Mouse (Mus musculus) 416B (cell line): ENCODE data around the gene Nr3c2.

Experiments
- DNase-seq: peaks from one replicate; pipeline ENCODE4 v3.0.0; 2011; ENCODE audit warnings: low read depth

Gene Nr3c2

DNA sequence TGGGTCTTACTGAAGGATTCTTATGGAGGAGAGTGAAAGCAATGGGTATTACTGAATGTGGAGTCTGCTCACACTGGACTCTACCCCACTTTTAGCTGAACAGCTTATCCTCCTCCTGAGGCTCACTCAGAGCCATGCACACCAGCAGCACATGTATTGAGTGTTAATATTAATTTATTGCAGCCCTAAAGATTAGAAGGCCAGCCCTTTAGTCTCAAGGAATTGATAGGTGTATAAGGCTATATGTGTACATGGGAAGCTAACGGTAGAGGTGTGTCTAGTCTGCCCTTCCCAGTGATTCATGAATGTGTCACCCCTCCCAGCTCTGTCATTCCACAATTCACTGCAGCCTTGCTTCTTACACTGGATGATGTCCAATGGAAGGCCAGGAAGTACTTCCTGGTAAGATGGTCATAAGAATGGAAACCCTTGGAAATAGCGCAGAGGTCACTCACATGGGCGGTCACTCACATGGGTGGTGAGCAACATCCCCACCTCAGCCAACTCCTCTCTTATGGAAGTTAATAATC, 156.3 kb downstream of the Nr3c2 start:
- DNase-seq = no peak

DNA sequence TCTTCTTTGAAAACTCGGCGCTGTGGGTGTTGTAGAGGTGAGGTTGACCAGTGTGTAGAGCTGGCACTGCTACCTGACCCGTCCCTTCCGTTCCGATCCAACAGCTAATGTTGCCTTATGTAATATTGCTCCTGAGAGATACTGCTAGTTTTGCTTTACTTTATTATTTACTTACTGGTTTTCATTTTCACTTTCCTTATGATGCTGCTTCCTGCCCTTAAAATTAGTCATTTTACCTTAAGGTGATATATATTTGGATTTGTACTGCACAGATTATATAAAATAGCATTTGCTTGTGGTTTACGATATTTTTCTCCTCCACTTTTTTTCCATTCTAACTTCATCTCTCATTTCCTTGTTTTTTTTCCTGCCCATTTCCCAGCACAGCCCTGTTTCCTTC, 157.6 kb downstream of the Nr3c2 start:
- no peak for DNase-seq

DNA sequence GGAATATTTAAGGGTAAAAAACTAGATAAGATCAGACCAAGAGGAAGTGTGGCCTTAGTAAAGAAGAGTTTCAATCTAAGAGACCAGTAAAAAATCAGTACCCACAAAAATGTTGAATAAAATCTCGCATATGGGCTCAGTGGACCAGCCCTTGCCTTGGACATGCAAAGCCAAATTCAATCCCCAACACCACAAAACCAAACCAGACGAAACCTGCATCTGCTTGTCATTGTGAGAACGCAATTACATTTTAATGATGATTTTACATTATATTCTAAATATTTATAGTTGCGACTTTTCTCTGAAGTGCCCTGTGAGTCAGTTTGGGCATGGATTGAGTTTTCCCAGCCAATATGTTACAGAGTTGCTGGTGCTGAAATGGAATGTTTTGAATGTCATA, 183.4 kb downstream of the Nr3c2 start:
- no peak for DNase-seq

DNA sequence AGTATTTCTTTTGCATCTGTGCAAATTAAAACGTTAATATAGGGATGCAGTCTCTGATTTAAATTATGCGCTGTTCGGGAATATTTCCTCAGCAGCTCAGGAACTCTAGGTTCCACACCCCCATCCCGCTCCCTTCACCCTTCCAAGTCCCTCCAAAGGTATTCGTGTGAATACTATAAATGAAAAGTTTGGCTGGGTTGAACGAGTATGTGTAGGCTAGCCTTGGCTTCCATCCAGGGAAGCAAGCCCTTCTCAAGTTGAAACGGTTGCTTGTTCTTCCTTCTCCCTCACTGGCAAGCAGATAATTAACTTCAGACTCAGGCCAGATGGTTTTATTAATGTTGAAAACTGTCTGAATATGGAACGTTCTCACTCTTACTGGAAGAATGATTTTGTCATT, 186.8 kb downstream of the Nr3c2 start:
- DNase-seq = no peak

DNA sequence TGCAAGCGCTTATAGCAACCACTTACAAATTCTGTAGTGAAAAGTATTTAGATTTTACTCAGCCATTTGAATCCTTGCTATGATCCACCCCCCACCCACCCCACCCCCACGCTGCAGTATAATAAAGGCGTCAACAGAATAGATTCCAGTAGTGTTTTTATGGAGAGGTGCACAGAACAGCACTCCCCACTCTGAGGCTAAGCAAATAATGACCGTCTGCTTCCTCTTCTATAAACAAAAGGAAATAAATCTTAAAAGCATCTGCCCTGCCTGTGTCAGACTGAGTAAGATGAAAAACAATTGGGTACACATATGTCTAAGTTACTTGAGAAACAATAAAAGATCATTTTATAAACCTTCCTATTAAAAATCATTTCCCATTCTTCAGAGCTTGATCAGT, 197.5 kb downstream of the Nr3c2 start:
- DNase-seq = no peak

DNA sequence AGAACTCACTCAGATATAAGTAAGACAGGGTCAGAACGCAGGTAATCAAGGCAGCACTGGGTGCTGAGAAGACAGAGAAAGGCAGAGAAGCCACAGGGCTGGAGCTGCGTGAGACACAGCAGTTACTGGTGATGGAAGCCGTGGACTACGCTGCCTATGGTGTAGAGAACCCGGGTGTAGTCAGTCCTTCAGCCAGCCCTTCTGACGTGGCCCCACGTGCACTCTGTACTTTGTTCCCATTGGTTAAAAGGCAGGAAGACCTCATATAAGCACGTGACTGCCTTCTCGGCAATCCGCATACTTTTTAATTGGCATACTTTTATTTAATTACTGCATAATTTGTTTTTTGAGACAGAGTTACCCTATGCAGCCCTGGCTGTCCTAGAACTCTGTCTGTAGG, 198.9 kb downstream of the Nr3c2 start:
- DNase-seq = no peak

DNA sequence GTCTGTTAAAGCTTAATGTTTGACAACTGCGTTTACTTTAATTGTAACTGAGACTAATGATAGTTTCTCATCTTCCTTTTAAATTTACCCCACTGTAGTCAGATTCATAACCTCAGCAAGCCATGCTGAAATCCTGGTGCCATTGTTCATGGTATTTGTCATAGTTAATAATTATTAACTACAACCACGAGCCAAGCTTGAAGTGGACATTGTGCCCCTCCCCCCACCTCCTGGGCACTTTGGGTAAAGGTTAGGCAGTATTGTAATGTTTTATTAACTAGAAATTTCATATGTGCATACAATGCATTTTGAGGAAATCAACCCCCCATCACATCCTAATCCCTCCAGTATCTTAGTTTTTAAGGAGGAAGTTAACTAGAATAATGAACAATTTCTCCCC, 201.1 kb downstream of the Nr3c2 start:
- no peak for DNase-seq

DNA sequence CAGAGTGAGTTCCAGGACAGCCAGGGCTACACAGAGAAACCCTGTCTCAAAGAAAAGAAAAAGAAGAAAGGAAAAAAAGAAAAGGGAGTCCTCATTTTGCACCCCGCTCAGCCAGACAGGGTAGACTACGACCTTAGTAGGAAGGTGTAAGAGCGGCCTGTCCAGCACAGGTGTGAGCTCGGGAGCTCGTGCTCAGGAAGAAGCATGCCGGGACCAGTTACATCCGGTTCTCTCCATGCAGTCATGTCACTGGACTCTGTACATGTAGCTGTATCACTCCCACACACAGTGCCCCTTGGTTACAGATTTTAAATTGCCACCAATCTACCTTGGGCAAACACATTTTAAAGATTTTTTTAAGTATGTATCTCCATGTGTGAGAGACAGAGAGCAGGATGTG, 203.6 kb downstream of the Nr3c2 start:
- DNase-seq = no peak

DNA sequence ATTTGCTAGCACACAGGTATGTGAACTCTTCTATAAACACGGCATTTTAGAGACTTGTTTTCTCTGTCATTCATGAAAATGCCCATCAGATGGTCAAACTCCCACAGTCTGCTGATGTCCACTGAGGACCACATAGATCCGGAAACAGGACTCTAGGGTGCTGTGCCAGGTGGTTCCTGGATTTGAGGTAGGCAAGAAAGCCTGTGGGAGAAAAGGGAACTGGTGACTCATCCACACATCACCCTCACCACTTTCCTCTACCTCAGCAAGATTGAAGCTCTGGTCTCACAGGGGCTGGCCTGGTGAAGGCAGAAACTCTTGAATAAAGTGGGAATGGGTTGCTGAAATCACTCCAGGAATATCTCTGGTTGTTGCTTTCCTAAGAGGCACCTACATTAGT, 213.5 kb downstream of the Nr3c2 start:
- peak; percentile 82 for DNase-seq

DNA sequence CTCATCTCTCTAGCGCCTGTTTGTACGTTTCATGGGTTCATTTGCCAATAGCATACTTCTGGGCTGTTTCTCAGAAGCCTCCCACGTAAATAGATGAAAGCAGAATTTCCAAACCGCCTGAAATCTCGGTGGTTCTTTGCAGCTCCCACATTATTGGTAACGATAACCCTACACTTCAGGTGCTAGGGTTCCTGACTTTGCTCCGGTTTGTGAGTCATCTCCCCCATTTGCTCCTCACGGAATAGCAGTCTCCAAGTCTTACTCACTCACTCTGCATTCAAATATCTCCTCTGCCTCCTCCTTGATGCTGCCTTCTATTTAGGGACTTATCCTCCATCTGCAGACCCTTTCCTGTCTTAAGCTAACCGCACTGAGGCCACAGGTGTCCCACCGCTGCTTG, 215.5 kb downstream of the Nr3c2 start:
- DNase-seq = no peak

DNA sequence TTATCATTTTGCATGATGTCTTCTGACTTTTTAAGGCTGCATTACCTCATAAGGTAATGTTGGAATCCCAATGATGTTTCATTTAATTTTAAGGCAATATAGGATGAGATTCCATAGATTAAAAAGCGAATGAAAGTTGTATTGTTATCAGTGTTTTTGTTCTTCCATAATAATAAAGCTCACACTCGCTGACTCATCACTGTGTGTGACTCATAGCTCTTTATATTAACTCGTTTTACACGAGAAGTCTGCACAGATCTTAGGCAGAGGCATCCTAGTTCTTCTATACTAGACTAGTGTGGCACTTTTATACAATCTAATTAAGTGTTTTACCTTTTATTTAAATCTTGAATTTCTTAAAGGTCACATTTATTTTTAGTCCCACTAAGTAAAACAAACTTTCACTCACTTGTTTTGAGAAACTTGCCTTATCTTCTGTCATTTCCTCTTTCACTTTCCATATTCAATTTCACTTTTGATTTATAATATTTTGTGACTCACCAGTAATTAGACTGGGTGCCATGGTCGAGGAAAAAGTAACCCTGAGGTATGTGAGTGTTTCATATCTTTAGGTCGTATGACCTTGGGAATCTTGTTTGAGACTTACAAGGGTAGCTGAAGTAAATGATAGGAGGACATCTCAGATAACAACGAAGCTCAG, 217.3 kb downstream of the Nr3c2 start:
- peak; percentile 60 for DNase-seq

DNA sequence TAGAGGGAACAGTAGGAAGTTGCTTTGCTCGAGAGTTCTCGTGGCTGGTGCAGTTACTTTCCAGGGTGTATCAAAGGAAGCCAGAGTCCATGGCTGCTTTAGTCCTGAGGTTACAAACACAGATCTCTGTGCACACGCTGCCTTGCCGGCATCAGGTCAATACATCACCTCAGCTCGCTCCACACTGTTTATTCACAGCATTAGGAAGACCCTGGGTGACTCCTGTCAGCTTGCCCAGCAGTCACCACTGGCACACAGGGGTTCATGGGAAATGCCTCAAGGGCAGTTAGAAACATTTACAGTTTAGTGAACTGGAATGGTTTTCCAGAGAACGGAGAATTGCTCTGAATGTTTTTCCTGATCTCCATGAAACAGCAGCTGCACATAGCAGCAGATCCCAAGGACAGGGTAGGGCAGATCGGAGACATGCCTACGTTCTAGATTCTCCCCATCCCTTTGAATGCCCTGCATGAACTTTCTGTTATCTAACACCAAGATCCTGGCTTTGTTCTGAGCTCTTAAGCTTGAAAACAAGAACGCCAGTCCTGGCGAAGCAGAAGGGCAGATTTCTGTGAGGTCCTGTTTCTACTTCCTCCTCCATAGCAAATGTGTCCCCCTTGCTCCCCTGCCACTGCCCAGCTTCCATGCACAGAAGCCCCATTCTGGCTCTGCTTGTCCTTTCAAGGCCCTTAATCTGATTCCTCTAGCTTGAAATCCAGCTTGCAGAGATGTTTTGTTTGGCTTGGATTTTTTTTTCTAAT, 221.7 kb downstream of the Nr3c2 start:
- no peak for DNase-seq

DNA sequence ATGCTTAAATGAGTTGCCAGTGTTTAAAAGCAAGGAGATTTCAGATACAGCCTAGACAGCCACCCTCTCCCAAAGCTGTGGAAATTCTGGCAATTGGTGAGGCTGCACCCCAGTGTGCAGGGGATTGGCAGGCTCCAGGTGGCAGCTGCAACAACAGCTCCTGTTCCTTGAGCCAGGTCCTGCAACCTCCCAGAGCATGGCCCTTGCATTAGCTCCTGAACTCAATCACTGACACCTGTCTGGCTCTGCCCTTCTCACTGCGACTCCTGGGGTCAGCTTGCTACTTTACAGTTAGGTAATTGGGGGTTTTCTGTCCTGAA, 222.3 kb downstream of the Nr3c2 start:
- DNase-seq = no peak

DNA sequence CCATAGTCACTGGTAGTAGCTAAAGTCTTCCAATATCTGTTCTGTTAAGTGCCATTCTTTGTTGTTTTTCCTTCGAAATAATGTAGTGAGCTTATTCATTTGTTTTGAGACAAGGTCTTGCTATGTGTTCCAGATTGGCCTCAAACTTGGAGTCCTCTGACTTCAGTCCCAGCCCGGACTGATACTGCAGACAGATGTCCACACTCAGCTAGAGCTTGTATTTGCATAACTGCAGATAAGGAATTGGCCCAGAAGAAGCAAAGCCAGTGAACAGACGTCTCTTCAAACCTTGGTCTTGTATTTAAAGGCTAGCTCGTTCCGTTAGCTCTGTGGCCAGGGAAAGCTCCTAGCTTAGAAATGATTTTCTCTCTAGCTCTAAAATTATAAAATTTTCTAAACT, 223.1 kb downstream of the Nr3c2 start:
- no peak for DNase-seq

DNA sequence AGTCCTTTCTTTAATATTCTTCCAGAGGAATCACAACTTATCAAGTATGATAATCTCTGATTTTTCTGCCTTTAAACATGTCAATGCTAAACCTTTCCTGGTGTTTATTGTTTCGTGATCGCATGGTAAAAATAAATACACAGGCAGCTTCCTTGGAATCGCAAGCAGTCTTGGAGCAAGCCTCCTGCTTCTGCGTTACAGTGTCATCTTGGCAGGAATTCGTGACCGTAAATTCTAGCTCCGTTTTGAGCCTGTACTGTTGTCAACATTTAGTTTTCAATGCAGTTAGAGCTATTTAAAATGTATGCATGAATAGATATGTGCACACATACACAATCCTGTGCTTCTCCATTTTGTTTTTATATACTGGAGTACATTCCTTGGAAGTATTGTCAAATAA, 226.5 kb downstream of the Nr3c2 start:
- DNase-seq = no peak

DNA sequence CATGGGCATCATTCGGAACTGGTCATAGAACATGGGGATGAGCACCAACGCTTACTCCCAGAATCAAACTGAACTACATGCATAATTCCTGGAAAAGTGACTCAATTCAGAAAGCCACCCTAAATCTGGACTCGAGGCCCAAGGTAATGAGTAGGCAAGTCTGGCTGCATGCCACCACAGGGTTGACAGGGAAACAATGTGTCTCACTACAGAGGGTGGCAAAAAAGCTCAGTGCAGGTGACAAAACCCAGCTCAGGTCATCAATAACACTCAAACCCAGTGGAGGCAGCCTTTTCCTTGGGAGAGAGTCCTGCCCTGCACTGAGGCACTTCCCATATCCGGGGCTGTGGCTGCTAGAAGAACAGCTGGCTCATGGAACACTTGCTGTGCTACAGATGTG, 228.8 kb downstream of the Nr3c2 start:
- no peak for DNase-seq

DNA sequence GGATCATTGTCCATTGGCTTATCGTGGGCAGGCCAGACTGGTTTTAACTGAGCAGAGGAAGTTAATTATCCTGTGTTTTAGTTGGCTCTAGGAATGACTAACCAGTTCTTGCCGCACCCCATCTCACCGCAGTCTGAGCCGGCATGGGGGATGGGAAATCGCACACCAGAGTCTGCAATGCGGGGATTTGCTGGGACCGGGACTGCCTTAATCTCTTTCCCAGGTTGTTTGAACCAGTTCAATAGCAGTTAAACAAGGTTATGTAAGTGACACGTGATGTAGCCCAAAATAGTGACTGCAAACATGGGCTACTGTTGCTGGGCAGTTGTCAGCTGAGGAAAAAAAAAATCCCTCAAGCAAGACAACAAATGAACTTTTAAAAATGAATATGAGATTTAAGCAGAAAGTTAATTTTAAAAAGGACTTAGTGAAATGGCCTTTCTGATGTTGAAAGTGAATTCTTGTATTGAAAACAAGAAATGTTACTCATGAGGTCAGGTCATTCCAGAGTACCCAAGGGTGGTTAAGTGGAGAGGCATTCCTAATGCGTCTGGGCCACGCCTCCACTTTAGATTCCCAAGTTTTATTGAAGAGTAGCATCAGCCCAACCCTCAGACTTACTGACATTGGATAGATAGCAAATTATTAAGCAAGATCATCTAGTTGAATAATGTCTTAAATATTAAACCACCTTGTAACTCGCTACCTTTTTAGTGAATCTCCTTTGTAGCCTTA, 233.8 kb downstream of the Nr3c2 start:
- no peak for DNase-seq

DNA sequence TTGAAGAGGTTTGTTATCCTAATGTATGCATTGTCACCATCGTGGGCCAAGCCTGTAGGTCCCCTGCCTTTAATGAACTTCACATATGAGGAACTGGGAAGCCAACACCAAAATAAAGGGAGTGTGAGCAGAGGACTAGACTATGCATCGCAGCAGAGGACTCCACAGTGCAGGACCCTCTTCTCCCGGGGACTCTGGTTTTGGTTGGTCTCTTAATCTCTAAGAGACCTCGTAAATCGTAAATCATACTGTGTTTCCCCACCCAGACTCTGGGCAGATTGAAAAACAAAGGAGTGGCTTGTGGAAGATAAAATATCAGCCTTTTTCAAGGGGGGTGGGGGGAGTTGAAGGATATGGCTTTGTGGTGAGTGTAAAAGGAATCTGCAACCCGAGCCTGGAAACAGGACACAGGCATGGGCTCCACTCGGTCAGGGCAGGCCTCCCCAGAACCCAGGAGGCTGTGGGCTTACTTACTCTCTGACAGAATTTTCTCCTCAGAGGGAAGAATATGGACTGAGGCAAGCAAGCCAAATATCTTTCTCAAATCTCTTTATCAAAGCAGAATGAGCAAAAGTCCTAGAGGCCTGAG, 234.6 kb downstream of the Nr3c2 start:
- DNase-seq = no peak

DNA sequence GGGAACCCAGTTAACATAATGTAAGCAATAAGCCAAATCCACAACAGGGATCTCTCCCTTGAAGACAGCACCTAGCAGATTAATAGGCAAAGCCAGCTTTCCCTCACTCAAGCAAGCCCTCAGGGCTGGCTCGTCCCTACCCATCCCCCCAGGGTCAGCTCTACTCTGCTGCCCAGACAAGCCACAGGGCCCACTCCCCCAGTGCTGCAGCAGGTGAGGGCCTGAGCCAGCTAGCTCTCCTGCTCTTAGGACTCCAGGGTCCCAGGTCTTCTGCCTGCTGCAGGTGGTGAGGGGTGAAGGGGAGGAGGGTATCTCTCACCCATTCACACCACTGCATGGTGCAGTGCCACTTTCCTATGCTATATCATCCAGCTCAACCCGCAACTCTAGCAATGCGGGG, 246.0 kb downstream of the Nr3c2 start:
- no peak for DNase-seq

DNA sequence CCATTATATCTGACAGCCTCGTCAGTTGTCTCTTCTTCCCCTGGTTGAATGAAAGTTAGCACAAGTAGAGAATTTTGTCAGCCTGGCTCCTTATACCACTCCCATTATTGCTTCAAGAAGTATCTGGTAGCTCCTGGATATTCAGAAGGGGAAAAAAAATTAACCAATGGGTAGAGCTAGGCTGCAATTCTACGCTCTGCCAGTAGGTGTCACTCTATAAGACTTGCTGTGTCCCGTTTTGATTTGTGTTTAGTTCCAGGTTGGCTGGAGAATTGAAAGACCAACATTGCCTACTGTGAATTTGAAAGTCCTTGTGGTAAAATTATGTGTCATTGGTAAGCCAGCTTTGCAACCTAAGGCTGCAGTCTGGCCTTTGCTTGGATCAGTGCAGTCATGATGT, 255.3 kb downstream of the Nr3c2 start:
- peak; percentile 57 for DNase-seq

DNA sequence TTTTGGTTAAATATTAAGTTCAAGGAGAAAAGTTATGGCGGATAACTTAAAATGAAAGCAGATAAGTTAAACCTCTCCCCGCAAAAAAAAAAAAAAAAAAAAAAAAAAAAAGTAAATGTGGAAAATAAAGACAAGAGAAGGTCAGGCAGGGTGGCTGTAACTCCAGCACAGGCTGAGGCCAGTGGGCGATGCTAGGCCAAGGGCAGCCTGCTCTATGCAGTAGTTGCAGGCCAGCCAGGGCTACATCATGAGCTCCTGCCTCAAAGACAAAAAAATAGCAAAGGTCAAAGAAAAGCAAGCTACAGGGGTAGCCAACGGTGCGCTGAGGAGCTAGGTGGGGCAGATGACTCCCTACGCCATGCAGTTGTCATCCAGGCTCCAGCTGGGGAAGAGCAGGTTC, 270.1 kb downstream of the Nr3c2 start:
- no peak for DNase-seq

DNA sequence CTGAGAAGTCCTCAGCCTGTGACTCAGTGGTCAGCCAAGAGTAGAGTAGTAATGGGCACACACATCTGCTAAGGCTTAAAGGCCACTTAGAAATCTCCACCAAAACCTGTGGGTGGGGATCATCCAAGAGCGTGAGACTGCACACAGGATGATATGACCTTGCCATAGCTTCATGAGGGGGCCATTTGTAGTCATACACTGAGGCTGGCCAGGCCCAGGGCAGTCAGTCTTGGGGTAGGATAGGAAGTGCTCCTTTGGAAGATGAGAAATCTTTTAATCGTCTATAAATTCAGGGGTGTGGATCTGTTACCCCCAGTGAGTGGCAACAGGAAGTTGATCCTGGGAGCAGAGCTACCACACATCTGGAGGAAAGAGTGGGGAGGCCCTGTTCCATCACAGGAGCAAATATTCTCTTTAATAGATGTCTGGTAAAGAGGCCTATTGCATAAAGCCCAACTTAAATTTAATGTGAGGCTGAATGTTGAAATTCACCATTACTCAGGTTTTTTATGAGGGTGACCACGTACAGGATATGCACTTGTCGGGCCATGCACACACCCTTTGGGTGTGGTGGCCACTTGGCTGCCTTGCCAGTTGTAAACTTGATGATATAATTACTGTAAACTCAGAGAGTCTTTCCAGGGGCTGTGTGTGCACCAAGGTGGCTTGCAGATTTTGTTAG, 270.7 kb downstream of the Nr3c2 start:
- peak; percentile 33 for DNase-seq
